Mouse (Mus musculus) embryonic facial prominence, embryonic 14.5 days (tissue): ENCODE data around the gene Zfp628. TPM values are rescaled to one million over a fixed set of nuclear protein-coding genes. Genes with fewer than 3 reads are reported as not detected.

Experiments used
- ATAC-seq: fragments of 200-750 bp; cut with Nextera tagmentation; 2 replicates; pipeline ENCODE4 v1.8.0; 2017; ENCODE audit warnings: low read depth, moderate number of reproducible peaks, moderate TSS enrichment
- DNase-seq: peaks from one replicate; pipeline ENCODE4 v3.0.0-alpha.2; 2015; ENCODE audit warnings: low spot score
- H3K27ac ChIP-seq: fragments of 300-500 bp; sonication (generic); replicated peaks from 2 replicates; pipeline ENCODE4 v1.5.1; 2014; ENCODE audit warnings: low read depth, mild to moderate bottlenecking, low read length, moderate library complexity
- H3K27me3 ChIP-seq: fragments of 300-500 bp; sonication (generic); replicated peaks from 2 replicates; pipeline ENCODE4 v1.6.1; 2014; ENCODE audit warnings: low read length; ENCODE audit not compliant: control insufficient read depth, insufficient read depth
- H3K36me3 ChIP-seq: fragments of 300-500 bp; sonication (generic); 2 replicates; pipeline ENCODE4 v1.6.1; 2014; ENCODE audit warnings: low read length, mixed read lengths; ENCODE audit not compliant: control insufficient read depth, insufficient read depth
- H3K4me1 ChIP-seq: fragments of 300-500 bp; sonication (generic); 2 replicates; pipeline ENCODE4 v1.6.1; 2014; ENCODE audit warnings: antibody characterized with exemption, low read length; ENCODE audit not compliant: control insufficient read depth, insufficient read depth
- H3K4me2 ChIP-seq: fragments of 300-500 bp; sonication (generic); 2 replicates; pipeline ENCODE4 v1.6.1; 2014; ENCODE audit warnings: low read depth, mild to moderate bottlenecking, low read length, moderate library complexity, mixed read lengths
- H3K4me3 ChIP-seq: fragments of 300-500 bp; sonication (generic); 2 replicates; pipeline ENCODE4 v1.5.1; 2014; ENCODE audit warnings: low read depth, mild to moderate bottlenecking, low read length
- H3K9ac ChIP-seq: fragments of 300-500 bp; sonication (generic); 2 replicates; pipeline ENCODE4 v1.6.1; 2014; ENCODE audit warnings: low read depth, mild to moderate bottlenecking, low read length, moderate library complexity, mixed read lengths
- H3K9me3 ChIP-seq: fragments of 300-500 bp; sonication (generic); 2 replicates; pipeline ENCODE4 v1.6.1; 2016; ENCODE audit warnings: low read length; ENCODE audit not compliant: control insufficient read depth
- WGBS: fragments of 180-500 bp; shearing (Covaris S2); extraction: QIAGEN DNeasy Blood & Tissue Kit; methylation state at CpG from one replicate; pipeline ENCODE4 v1.1.7; 2014; 5-methylcytosine and 5-hydroxymethylcytosine counted together
- polyA plus RNA-seq: library from polyadenylated mRNA; unstranded; fragments of >200 nt; fragmentation: Nextera tagmentation; extraction: Ambion mirVana; gene quantifications from 2 replicates; pipeline ENCODE4 v1.2.1, GENCODE M21; 2014

Gene Zfp628
- polyA plus RNA-seq, 1 experiment from 2014 or later: 3.7 TPM

DNA sequence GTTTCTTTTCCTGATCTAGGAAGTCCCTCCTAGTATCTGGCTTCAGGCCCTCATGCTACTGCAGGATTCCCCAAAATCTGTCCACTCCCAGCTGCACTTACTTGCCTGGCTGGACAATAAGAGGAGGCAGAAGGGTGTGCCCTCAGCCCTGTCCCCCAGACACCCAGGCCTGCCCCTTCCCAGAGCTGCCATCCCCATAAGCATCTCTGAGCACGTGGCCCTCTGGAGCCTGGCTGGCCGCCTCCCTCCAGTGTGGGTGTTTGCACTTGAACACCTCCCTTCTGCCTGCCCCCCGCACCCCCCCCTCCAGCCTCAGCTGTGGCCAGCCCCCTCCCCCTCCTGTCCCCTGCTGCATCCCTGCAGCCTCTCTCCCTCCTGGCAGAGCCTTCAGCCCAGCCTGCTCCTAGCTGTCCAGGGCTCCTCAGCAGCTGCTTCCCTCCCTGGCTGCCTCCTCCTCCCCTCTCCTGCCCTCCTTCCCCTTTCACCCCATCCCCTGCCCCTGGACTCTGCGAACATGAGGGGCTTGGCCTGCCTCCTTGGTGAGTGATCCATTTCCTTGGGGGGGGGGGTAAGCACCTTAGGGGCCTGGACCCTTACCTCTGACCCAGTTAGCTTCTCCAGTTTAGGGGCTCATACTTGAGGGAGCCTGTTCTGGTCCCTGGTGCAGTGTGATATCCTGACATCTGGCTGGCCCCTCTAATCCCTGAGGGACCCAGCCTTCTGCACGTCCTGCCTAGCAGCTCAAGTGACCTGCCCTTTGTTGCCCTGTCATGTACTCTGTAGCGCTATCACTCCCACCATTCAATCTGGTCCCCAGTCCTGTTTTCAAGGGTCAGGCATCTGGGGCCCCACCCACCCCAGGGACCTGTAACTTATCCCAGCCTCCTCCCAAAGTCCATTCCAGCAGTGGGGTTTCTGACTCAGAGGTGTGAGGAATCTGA lies 10.7 kb downstream of the Zfp628 start, which contains the start of gene Ssc5d:
Ssc5d (plus strand) TSS at position 345 of the 941 bp plus-strand sequence.
- H3K4me3 ChIP-seq: no peak within 1 kb of the TSS
- peak; percentile 75 for DNase-seq

GRCm38 (mm10) chr7:4926849-4927248 lies 11.8 kb downstream of the Zfp628 start:
- Histone ChIP-seq H3K27ac (no peak overlapping the region), H3K4me3 (no peak overlapping the region), H3K27me3 (no peaks in the 10 kb centered on the region), H3K4me1 (peaks cover 40% of the 10 kb centered on the region), H3K9me3 (no peaks in the 10 kb centered on the region), H3K36me3 (no peaks in the 10 kb centered on the region), H3K9ac (0 out of 2 replicates have a peak overlapping the region, but pooled peaks have one; percentile 14), H3K4me2 (no peak overlapping the region)
- WGBS: 69% methylated on average over 15 of the region's 16 CpGs
- DNase-seq (no peak), ATAC-seq (no peak)

More for the DNA sequence above, 10.7 kb downstream of the Zfp628 start, which contains the start of gene Ssc5d:
- Histone ChIP-seq H3K27ac (peak within 1 kb of the TSS; percentile 90), H3K4me1 (peaks cover 40% of the 10 kb centered on the region), H3K27me3 (no peaks in the 10 kb centered on the region), H3K9ac (peak within 1 kb of the TSS; percentile 62), H3K4me2 (peak within 1 kb of the TSS; percentile 77), H3K9me3 (no peaks in the 10 kb centered on the region), H3K36me3 (peaks cover 5% of the 10 kb centered on the region)
- peak; percentile 58 for ATAC-seq
- 15% methylated on average over 6 of the region's 6 CpGs for WGBS

GRCm38 (mm10) chr7:4927711-4928110 lies 12.7 kb downstream of the Zfp628 start:
- DNase-seq: no peak
- H3K9ac ChIP-seq: peak overlapping the region; percentile 3; the same call in 1 of the 2 replicates
- H3K4me1 ChIP-seq: peaks cover 36% of the 10 kb centered on the region
- no peak overlapping the region for H3K27ac ChIP-seq
- no peak overlapping the region for H3K4me3 ChIP-seq
- no peak for ATAC-seq
- H3K36me3 ChIP-seq: no peaks in the 10 kb centered on the region
- WGBS: 41% methylated on average over 7 of the region's 8 CpGs
- no peaks in the 10 kb centered on the region for H3K9me3 ChIP-seq
- H3K27me3 ChIP-seq: no peaks in the 10 kb centered on the region
- H3K4me2 ChIP-seq: no peak overlapping the region

- Histone ChIP-seq H3K9ac (0 out of 2 replicates have a peak overlapping the region, but pooled peaks have one; percentile 3), H3K27ac (no peak overlapping the region), H3K4me3 (no peak overlapping the region), H3K4me1 (peaks cover 30% of the 10 kb centered on the region), H3K27me3 (no peaks in the 10 kb centered on the region), H3K9me3 (no peaks in the 10 kb centered on the region), H3K36me3 (no peaks in the 10 kb centered on the region), H3K4me2 (no peak overlapping the region)
- WGBS: 81% methylated on average over 17 of the region's 17 CpGs
- ATAC-seq (no peak), DNase-seq (no peak)
Measured at GRCm38 (mm10) chr7:4928323-4928722, 13.3 kb downstream of the Zfp628 start.

DNA sequence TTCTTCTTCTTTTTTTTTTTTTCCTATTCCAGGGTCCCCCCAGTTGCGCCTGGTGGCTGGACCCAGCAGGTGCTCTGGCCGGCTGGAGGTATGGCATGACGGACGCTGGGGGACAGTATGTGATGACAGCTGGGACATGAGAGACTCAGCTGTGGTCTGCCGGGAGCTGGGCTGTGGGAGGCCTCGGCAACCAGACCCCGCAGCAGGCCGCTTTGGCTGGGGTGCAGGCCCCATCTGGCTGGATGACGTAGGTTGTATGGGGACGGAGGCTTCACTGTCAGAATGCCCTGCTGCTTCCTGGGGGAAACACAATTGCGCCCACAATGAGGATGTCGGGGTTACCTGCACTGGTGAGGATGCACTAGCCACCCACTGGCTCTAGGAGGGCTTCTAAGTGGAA lies 18.1 kb downstream of the Zfp628 start:
- Histone ChIP-seq H3K4me2 (no peak overlapping the region), H3K27me3 (no peaks in the 10 kb centered on the region), H3K4me1 (no peaks in the 10 kb centered on the region), H3K36me3 (no peaks in the 10 kb centered on the region), H3K4me3 (no peak overlapping the region), H3K27ac (no peak overlapping the region), H3K9ac (no peak overlapping the region), H3K9me3 (no peaks in the 10 kb centered on the region; the same call in 1 of the 2 replicates)
- ATAC-seq: no peak
- WGBS: 70% methylated on average over 12 of the region's 12 CpGs
- no peak for DNase-seq

DNA sequence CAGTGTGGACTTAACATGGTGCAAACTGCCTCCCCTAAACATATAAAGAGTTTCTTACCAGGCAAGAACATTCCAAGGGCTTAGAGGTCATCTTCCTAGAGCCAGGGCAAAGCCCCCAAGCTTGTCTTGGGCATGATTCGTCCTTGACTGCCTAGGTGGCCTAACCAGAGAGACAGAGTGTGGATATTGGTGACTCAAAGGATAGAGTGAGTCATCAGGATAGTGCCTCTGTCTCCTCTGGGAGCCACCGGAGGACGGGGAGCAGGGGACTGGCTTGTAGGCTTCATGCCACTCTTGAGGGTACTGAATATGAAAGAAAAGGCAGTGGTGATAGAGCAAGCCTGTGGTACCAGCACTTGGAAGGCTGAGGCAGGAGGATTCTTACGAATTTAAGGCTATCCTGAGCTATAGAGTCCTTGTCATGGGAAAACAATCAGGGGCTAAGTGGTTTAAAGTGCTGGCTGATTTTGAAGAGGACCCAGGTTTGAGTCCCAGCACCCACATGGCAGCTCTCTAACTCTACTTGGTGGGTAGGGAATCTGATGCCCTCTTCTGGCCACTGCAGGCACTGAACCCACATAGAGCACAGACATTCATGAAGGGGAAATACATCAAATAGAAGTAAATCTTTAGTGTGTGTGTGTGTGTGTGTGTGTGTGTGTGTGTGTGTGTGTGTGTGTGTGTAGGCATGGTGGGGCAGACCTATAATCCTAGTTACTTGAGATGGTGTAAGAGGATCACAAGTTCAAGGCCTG lies 19.3 kb downstream of the Zfp628 start:
- no peaks in the 10 kb centered on the region; the same call in 1 of the 2 replicates for H3K9me3 ChIP-seq
- H3K27me3 ChIP-seq: no peaks in the 10 kb centered on the region
- no peaks in the 10 kb centered on the region for H3K4me1 ChIP-seq
- ATAC-seq: no peak
- DNase-seq: no peak
- H3K4me3 ChIP-seq: no peak overlapping the region
- no peak overlapping the region for H3K4me2 ChIP-seq
- H3K9ac ChIP-seq: no peak overlapping the region
- no peak overlapping the region for H3K27ac ChIP-seq
- no peaks in the 10 kb centered on the region for H3K36me3 ChIP-seq
- 83% methylated on average over 4 of the region's 4 CpGs for WGBS

DNA sequence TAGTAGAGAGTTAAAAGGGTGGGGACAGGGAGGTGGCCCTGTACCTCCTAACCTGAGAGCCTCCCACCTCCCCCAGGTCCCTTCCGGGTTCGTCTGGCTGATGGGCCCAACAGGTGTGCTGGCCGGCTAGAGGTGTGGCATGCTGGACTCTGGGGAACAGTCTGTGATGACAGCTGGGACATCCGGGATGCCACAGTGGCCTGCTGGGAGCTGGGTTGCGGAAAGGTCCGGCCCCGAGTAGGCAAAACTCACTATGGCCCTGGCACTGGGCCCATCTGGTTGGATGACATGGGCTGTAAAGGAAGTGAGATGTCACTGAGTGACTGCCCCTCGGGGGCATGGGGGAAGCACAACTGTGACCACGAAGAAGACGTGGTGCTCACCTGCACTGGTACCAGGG lies 21.8 kb downstream of the Zfp628 start:
- H3K9me3 ChIP-seq: no peaks in the 10 kb centered on the region; the same call in 1 of the 2 replicates
- no peak overlapping the region for H3K4me3 ChIP-seq
- 73% methylated on average over 10 of the region's 10 CpGs for WGBS
- no peak overlapping the region for H3K27ac ChIP-seq
- no peaks in the 10 kb centered on the region for H3K36me3 ChIP-seq
- no peak overlapping the region for H3K9ac ChIP-seq
- H3K27me3 ChIP-seq: no peaks in the 10 kb centered on the region
- no peak for ATAC-seq
- H3K4me1 ChIP-seq: no peaks in the 10 kb centered on the region
- no peak overlapping the region for H3K4me2 ChIP-seq
- no peak for DNase-seq

- Histone ChIP-seq H3K36me3 (no peaks in the 10 kb centered on the region), H3K4me1 (no peaks in the 10 kb centered on the region), H3K9ac (no peak overlapping the region), H3K27ac (no peak overlapping the region), H3K4me2 (no peak overlapping the region), H3K4me3 (no peak overlapping the region), H3K27me3 (no peaks in the 10 kb centered on the region), H3K9me3 (no peaks in the 10 kb centered on the region; the same call in 1 of the 2 replicates)
- DNase-seq (no peak), ATAC-seq (no peak)
- WGBS: 75% methylated on average over 8 of the region's 11 CpGs
Measured at GRCm38 (mm10) chr7:4937392-4937791, 22.4 kb downstream of the Zfp628 start.
